Mouse (Mus musculus): ENCODE results near the gene Arhgap29. TPM values are rescaled to one million over a fixed set of nuclear protein-coding genes. Genes with fewer than 3 reads are reported as not detected.

The Arhgap29 gene
- total and polyA plus RNA-seq, 2 experiments from 2014 or later, result 12.8 to 35.9 TPM

DNA sequence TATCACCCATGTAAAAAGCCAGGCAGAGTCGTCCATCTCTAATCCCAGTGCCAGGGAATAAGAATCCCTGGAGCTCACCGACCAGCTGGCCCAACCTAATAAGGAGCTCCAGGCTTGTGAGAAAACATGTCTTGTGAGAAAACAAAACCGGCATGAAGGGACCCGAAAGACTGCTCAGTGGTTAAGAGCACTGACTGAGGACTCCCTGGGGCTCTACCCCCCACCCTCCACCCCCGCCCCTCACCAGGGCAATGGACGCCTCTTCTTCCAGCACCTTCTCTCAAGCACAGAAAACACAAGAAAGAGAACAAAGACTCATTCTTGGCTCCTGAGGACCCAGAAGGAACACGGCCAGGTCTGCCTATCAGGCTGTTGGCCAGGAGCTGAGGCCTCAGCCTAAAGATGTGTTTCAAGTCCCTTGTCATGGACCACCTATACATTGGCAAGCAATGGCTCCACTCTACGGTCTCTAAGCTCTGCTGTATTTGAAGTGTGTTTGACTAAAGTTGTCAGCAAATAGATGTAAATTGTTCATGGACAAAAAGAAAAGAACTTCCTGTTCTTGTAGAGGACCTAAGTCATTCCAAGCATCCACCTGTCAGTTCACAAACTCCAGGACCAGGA lies 68.8 kb downstream of the Arhgap29 start:
- H3K27me3 ChIP-seq (ENCODE audit: insufficient read depth, low read length), result no peaks in the 10 kb centered on the region
- H3K9me3 ChIP-seq (ENCODE audit: low read length), result no peaks in the 10 kb centered on the region
- no peak overlapping the region for H3K4me3 ChIP-seq (ENCODE audit: low read depth, low read length)
- no peak overlapping the region for H3K9ac ChIP-seq
- 80% methylated on average over 8 of the region's 8 CpGs for WGBS
- no peak overlapping the region for H3K4me2 ChIP-seq (ENCODE audit: low read depth)
- no peaks in the 10 kb centered on the region for H3K4me1 ChIP-seq (ENCODE audit: insufficient read depth)
- TF ChIP-seq CTCF (IDR thresholded peaks at IDR 0.05; ENCODE audit: low read depth), result no peak
- ATAC-seq, result no peak
- DNase-seq, result no peak
- H3K27ac ChIP-seq (ENCODE audit: low read depth, low read length), result no peak overlapping the region
- no peaks in the 10 kb centered on the region for H3K36me3 ChIP-seq (ENCODE audit: insufficient read depth)

- whole genome bisulfite sequencing, result 86% methylated on average over 3 of the region's 3 CpGs
- no peak for ATAC-seq
- H3K4me3 ChIP-seq (ENCODE audit: low read depth, low read length), result no peak overlapping the region
Measured at GRCm38 (mm10) chr3:122022355-122022754, 70.0 kb downstream of the Arhgap29 start.

DNA sequence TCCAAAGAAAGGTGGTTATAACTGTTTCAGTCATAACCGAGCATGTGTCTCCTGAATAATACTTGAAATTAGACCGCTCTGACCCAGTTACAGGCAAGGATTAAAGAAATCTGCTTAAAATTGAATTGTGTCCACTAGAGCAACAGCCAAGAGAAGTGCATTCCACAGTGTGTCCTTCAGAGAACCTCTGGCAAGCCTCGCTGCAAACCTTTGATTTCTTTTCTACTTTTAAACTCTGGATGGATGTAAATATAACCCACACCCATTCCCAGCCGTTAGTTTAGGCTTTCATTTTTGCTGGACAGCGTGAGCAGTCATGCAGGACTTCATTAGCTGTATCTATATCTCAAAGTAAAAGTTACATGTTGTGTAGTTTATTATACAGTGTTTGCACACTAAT lies 74.3 kb downstream of the Arhgap29 start:
- Histone ChIP-seq H3K4me1 (ENCODE audit: insufficient read depth) (no peaks in the 10 kb centered on the region), H3K36me3 (ENCODE audit: insufficient read depth) (no peaks in the 10 kb centered on the region), H3K4me3 (ENCODE audit: low read depth, low read length) (no peak overlapping the region), H3K27me3 (ENCODE audit: insufficient read depth, low read length) (no peaks in the 10 kb centered on the region), H3K9ac (no peak overlapping the region), H3K27ac (ENCODE audit: low read depth, low read length) (no peak overlapping the region), H3K9me3 (ENCODE audit: low read length) (no peaks in the 10 kb centered on the region), H3K4me2 (ENCODE audit: low read depth) (no peak overlapping the region)
- DNase-seq (no peak), ATAC-seq (no peak)
- WGBS, result 61% methylated on average over 5 of the region's 5 CpGs
- TF ChIP-seq CTCF (IDR thresholded peaks at IDR 0.05; ENCODE audit: low read depth), result no peak

More at GRCm38 (mm10) chr3:122022355-122022754, 70.0 kb downstream of the Arhgap29 start:
- no peak for DNase-seq
- H3K4me1 ChIP-seq (ENCODE audit: insufficient read depth), result no peaks in the 10 kb centered on the region
- no peak overlapping the region for H3K9ac ChIP-seq
- H3K27me3 ChIP-seq (ENCODE audit: insufficient read depth, low read length), result no peaks in the 10 kb centered on the region
- no peak for TF ChIP-seq CTCF (IDR thresholded peaks at IDR 0.05; ENCODE audit: low read depth)
- no peak overlapping the region for H3K27ac ChIP-seq (ENCODE audit: low read depth, low read length)
- no peaks in the 10 kb centered on the region for H3K36me3 ChIP-seq (ENCODE audit: insufficient read depth)
- H3K9me3 ChIP-seq (ENCODE audit: low read length), result no peaks in the 10 kb centered on the region
- no peak overlapping the region for H3K4me2 ChIP-seq (ENCODE audit: low read depth)

GRCm38 (mm10) chr3:122027776-122028175 lies 75.4 kb downstream of the Arhgap29 start:
- Histone ChIP-seq H3K27ac (ENCODE audit: low read depth, low read length) (no peak overlapping the region), H3K4me2 (ENCODE audit: low read depth) (no peak overlapping the region), H3K4me3 (ENCODE audit: low read depth, low read length) (no peak overlapping the region), H3K4me1 (ENCODE audit: insufficient read depth) (no peaks in the 10 kb centered on the region), H3K27me3 (ENCODE audit: insufficient read depth, low read length) (no peaks in the 10 kb centered on the region), H3K9ac (no peak overlapping the region), H3K36me3 (ENCODE audit: insufficient read depth) (no peaks in the 10 kb centered on the region), H3K9me3 (ENCODE audit: low read length) (no peaks in the 10 kb centered on the region)
- WGBS, result 92% methylated on average over 8 of the region's 8 CpGs
- TF ChIP-seq CTCF (IDR thresholded peaks at IDR 0.05; ENCODE audit: low read depth), result no peak
- ATAC-seq, result no peak
- no peak for DNase-seq

GRCm38 (mm10) chr3:122033248-122033837 lies 81.0 kb downstream of the Arhgap29 start:
- no peak for DNase-seq
- Histone ChIP-seq H3K9ac (no peak overlapping the region), H3K27me3 (ENCODE audit: insufficient read depth, low read length) (no peaks in the 10 kb centered on the region), H3K4me3 (ENCODE audit: low read depth, low read length) (no peak overlapping the region), H3K9me3 (ENCODE audit: low read length) (0 out of 2 replicates have a peak, but pooled peaks cover 5% of the 10 kb centered on the region), H3K27ac (ENCODE audit: low read depth, low read length) (no peak overlapping the region), H3K4me2 (ENCODE audit: low read depth) (no peak overlapping the region), H3K36me3 (ENCODE audit: insufficient read depth) (no peaks in the 10 kb centered on the region), H3K4me1 (ENCODE audit: insufficient read depth) (no peaks in the 10 kb centered on the region)
- WGBS, result 38% methylated on average over 9 of the region's 9 CpGs
- TF ChIP-seq CTCF (IDR thresholded peaks at IDR 0.05; ENCODE audit: low read depth), result no peak
- ATAC-seq, result no peak

DNA sequence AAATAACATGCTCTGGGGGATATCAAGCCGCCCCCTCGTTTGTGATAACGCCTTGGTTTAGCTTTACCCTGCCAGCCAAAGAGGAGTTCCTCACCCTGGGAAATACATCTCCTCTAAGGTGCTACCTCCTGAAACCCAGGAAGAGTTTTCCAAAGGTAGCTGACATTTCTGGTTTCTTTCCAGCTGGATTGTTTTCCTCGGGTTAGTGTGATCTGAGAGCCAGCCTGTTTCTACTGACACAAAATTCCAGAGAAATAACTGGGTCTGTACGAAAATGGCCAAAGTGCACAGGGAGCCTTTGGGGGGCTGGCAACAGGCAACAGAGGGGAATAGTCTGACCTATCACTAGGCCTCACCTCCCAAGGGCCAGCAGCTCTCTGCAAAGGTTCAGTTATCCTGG lies 81.9 kb downstream of the Arhgap29 start:
- no peak for DNase-seq
- H3K9me3 ChIP-seq (ENCODE audit: low read length), result 0 out of 2 replicates have a peak, but pooled peaks cover 5% of the 10 kb centered on the region
- 79% methylated on average over 5 of the region's 5 CpGs for WGBS
- ATAC-seq, result no peak
- TF ChIP-seq CTCF (IDR thresholded peaks at IDR 0.05; ENCODE audit: low read depth), result no peak
- H3K27ac ChIP-seq (ENCODE audit: low read depth, low read length), result no peak overlapping the region
- no peak overlapping the region for H3K9ac ChIP-seq
- no peak overlapping the region for H3K4me3 ChIP-seq (ENCODE audit: low read depth, low read length)
- no peaks in the 10 kb centered on the region for H3K36me3 ChIP-seq (ENCODE audit: insufficient read depth)
- no peak overlapping the region for H3K4me2 ChIP-seq (ENCODE audit: low read depth)
- no peaks in the 10 kb centered on the region for H3K4me1 ChIP-seq (ENCODE audit: insufficient read depth)
- no peaks in the 10 kb centered on the region for H3K27me3 ChIP-seq (ENCODE audit: insufficient read depth, low read length)

GRCm38 (mm10) chr3:122035092-122035491 lies 82.8 kb downstream of the Arhgap29 start:
- no peak for TF ChIP-seq CTCF (IDR thresholded peaks at IDR 0.05; ENCODE audit: low read depth)
- no peak for ATAC-seq
- H3K36me3 ChIP-seq (ENCODE audit: insufficient read depth), result no peaks in the 10 kb centered on the region
- no peaks in the 10 kb centered on the region for H3K4me1 ChIP-seq (ENCODE audit: insufficient read depth)
- DNase-seq, result no peak
- 60% methylated on average over 3 of the region's 3 CpGs for WGBS
- H3K27me3 ChIP-seq (ENCODE audit: insufficient read depth, low read length), result no peaks in the 10 kb centered on the region
- H3K4me3 ChIP-seq (ENCODE audit: low read depth, low read length), result no peak overlapping the region
- H3K4me2 ChIP-seq (ENCODE audit: low read depth), result no peak overlapping the region
- 0 out of 2 replicates have a peak, but pooled peaks cover 5% of the 10 kb centered on the region for H3K9me3 ChIP-seq (ENCODE audit: low read length)
- no peak overlapping the region for H3K27ac ChIP-seq (ENCODE audit: low read depth, low read length)
- no peak overlapping the region for H3K9ac ChIP-seq

Data from forebrain, postnatal 0 days (tissue).